Mouse (Mus musculus) stomach, embryonic 14.5 days (tissue): Measurements from ENCODE around the gene Herc4. TPM values are rescaled to one million over a fixed set of nuclear protein-coding genes. Genes with fewer than 3 reads are reported as not detected.
A peak's percentile ranks its signal among the peaks of the same experiment; 100 is the strongest.

Experiments
- ATAC-seq: fragments of 200-750 bp; cut with Nextera tagmentation; 2 replicates; pipeline ENCODE4 v1.8.0; 2017; ENCODE audit warnings: low read depth, moderate TSS enrichment; ENCODE audit not compliant: insufficient number of reproducible peaks, insufficient read depth, low FRiP score
- H3K27ac ChIP-seq: fragments of 300-500 bp; sonication (generic); 2 replicates; pipeline ENCODE4 v1.5.1; 2014; ENCODE audit warnings: mild to moderate bottlenecking, low read length, moderate library complexity, mixed read lengths
- H3K27me3 ChIP-seq: fragments of 300-500 bp; sonication (generic); 2 replicates; pipeline ENCODE4 v1.6.1; 2014; ENCODE audit warnings: low read length, control low read depth, mixed read lengths; ENCODE audit not compliant: control insufficient read depth, insufficient read depth
- H3K36me3 ChIP-seq: fragments of 300-500 bp; sonication (generic); 2 replicates; pipeline ENCODE4 v1.6.1; 2014; ENCODE audit warnings: mild to moderate bottlenecking, control low read depth, low read length, moderate library complexity, mixed read lengths; ENCODE audit not compliant: control insufficient read depth, insufficient read depth
- H3K4me1 ChIP-seq: fragments of 300-500 bp; sonication (generic); 2 replicates; pipeline ENCODE4 v1.6.1; 2014; ENCODE audit warnings: low read length, control low read depth, mixed read lengths; ENCODE audit not compliant: control insufficient read depth, insufficient read depth
- H3K4me2 ChIP-seq: fragments of 300-500 bp; sonication (generic); replicated peaks from 2 replicates; pipeline ENCODE4 v1.6.1; 2014; ENCODE audit warnings: low read depth, low read length, control low read depth
- H3K4me3 ChIP-seq: fragments of 300-500 bp; sonication (generic); 2 replicates; pipeline ENCODE4 v1.5.1; 2014; ENCODE audit warnings: low read depth, low read length, control low read depth
- H3K9ac ChIP-seq: fragments of 300-500 bp; sonication (generic); replicated peaks from 2 replicates; pipeline ENCODE4 v1.6.1; 2014; ENCODE audit warnings: low read depth, mild to moderate bottlenecking, control low read depth, low read length, moderate library complexity, mixed read lengths
- H3K9me3 ChIP-seq: fragments of 300-500 bp; sonication (generic); 2 replicates; pipeline ENCODE4 v1.6.1; 2016; ENCODE audit warnings: low read depth, low read length, control low read depth; ENCODE audit not compliant: control insufficient read depth
- WGBS: fragments of 180-500 bp; shearing (Covaris S2); extraction: QIAGEN DNeasy Blood & Tissue Kit; methylation state at CpG from one replicate; pipeline ENCODE4 v1.1.7; 2014; 5-methylcytosine and 5-hydroxymethylcytosine counted together
- polyA plus RNA-seq: library from polyadenylated mRNA; unstranded; fragments of >200 nt; fragmentation: Nextera tagmentation; extraction: Ambion mirVana; gene quantifications from 2 replicates; pipeline ENCODE4 v1.2.1, GENCODE M21; 2014

The Herc4 gene
- polyA plus RNA-seq, 1 experiment from 2014 or later = 49.1 TPM

GRCm38 (mm10) chr10:63308582-63309366 lies 65.2 kb downstream of the Herc4 start:
- no peak overlapping the region for H3K27ac ChIP-seq
- no peaks in the 10 kb centered on the region for H3K9me3 ChIP-seq
- ATAC-seq = peak; percentile 28; the same call in 1 of the 2 replicates
- WGBS = 41% methylated on average over 10 of the region's 10 CpGs
- H3K36me3 ChIP-seq = peaks cover 37% of the 10 kb centered on the region
- H3K27me3 ChIP-seq = no peaks in the 10 kb centered on the region
- H3K4me1 ChIP-seq = no peaks in the 10 kb centered on the region
- H3K9ac ChIP-seq = no peak overlapping the region
- H3K4me2 ChIP-seq = no peak overlapping the region
- no peak overlapping the region for H3K4me3 ChIP-seq

DNA sequence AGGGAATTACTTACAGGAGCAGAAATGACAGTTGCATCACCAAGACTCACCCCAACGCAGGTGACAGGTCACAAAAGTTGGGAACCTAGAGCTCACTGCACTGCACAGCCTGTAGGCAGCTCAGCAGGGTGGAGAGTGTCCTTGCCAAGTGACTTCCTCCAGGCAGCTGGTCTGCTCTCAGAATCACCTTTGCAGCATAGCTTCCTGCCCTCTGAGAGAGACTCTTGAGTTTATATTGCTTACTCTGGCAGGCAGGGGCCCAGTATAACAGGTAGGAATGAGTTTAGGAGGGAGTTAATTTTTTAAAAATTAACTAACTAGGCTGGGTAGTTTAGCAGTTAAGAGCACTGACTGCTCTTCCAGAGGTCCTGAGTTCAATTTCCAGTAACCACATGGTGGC lies 70.1 kb downstream of the Herc4 start:
- no peaks in the 10 kb centered on the region for H3K9me3 ChIP-seq
- H3K4me3 ChIP-seq = no peak overlapping the region
- no peak for ATAC-seq
- no peak overlapping the region for H3K9ac ChIP-seq
- 97% methylated on average over 1 of the region's 1 CpGs for WGBS
- no peak overlapping the region for H3K27ac ChIP-seq
- no peaks in the 10 kb centered on the region for H3K4me1 ChIP-seq
- H3K4me2 ChIP-seq = no peak overlapping the region
- no peaks in the 10 kb centered on the region for H3K27me3 ChIP-seq
- H3K36me3 ChIP-seq = peaks cover 55% of the 10 kb centered on the region

DNA sequence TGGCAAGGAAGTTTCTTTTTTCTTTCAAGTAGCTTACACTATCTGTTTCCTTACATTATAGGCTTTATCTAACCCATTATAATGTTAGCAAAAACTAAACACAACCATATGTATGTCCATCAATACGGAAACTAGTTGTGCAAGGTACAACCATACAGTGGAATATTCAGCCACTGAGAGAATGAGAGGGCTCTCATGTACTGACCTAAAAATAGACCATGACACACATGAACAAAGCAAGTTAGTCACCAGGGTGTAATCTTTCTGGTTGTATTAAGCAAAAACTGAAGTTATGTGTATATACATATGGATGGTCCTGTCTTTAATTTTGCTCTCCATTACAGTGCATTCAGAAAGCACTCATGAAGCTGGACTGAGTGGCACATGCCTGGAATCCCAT lies 83.5 kb downstream of the Herc4 start:
- H3K4me2 ChIP-seq = no peak overlapping the region
- no peak overlapping the region for H3K9ac ChIP-seq
- peaks cover 50% of the 10 kb centered on the region for H3K36me3 ChIP-seq
- WGBS = 92% methylated on average over 1 of the region's 1 CpGs
- no peak overlapping the region for H3K4me3 ChIP-seq
- H3K9me3 ChIP-seq = no peaks in the 10 kb centered on the region
- H3K27me3 ChIP-seq = no peaks in the 10 kb centered on the region
- no peaks in the 10 kb centered on the region for H3K4me1 ChIP-seq
- H3K27ac ChIP-seq = no peak overlapping the region
- no peak for ATAC-seq

- Histone ChIP-seq H3K36me3 (peaks cover 12% of the 10 kb centered on the region; the same call in 1 of the 2 replicates), H3K4me2 (peak overlapping the region; percentile 75), H3K27me3 (no peaks in the 10 kb centered on the region), H3K9ac (no peak overlapping the region), H3K9me3 (no peaks in the 10 kb centered on the region), H3K4me3 (peak overlapping the region; percentile 55), H3K27ac (no peak overlapping the region), H3K4me1 (peaks cover 11% of the 10 kb centered on the region; the same call in 1 of the 2 replicates)
- 53% methylated on average over 13 of the region's 13 CpGs for WGBS
- ATAC-seq = no peak
These were observed 93.3 kb downstream of the Herc4 start for GRCm38 (mm10) chr10:63336901-63337300.

DNA sequence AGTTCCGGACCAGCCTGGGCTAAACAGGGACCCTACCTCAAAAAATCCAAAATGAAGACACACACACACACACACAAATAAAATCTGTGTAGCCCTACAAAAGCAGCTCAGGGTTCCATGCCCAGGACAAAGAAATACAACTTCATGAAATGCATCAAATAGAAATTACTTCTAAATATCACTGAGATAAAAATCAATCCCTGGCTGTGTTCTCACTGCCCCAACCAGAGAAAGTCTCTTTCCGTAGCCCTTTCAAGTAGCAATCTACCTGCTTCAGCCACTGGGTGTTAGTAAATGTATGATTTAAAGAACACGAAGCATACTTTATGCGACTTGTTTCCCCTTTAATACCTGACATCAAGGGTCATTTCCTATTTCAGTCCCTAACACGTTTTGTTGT lies 93.7 kb downstream of the Herc4 start:
- Histone ChIP-seq H3K4me2 (peak overlapping the region; percentile 75), H3K27ac (no peak overlapping the region), H3K4me1 (peaks cover 11% of the 10 kb centered on the region; the same call in 1 of the 2 replicates), H3K9ac (no peak overlapping the region), H3K9me3 (no peaks in the 10 kb centered on the region), H3K4me3 (peak overlapping the region; percentile 55), H3K36me3 (peaks cover 12% of the 10 kb centered on the region; the same call in 1 of the 2 replicates), H3K27me3 (no peaks in the 10 kb centered on the region)
- ATAC-seq = no peak
- 24% methylated on average over 5 of the region's 5 CpGs for WGBS

- H3K4me3 ChIP-seq = peak overlapping the region; percentile 55
- H3K9ac ChIP-seq = peak overlapping the region; percentile 92
- ATAC-seq = peak; percentile 77
- peak overlapping the region; percentile 75 for H3K4me2 ChIP-seq
- H3K27me3 ChIP-seq = no peaks in the 10 kb centered on the region
- peak overlapping the region; percentile 84 for H3K27ac ChIP-seq
- no peaks in the 10 kb centered on the region for H3K9me3 ChIP-seq
- peaks cover 12% of the 10 kb centered on the region; the same call in 1 of the 2 replicates for H3K36me3 ChIP-seq
- peaks cover 11% of the 10 kb centered on the region; the same call in 1 of the 2 replicates for H3K4me1 ChIP-seq
- whole genome bisulfite sequencing = under 1% methylated on average over 96 of the region's 113 CpGs
These were observed 94.6 kb downstream of the Herc4 start for GRCm38 (mm10) chr10:63337951-63338836.

GRCm38 (mm10) chr10:63338914-63339643 lies 95.5 kb downstream of the Herc4 start:
- H3K4me1 ChIP-seq = peaks cover 11% of the 10 kb centered on the region; the same call in 1 of the 2 replicates
- peaks cover 9% of the 10 kb centered on the region; the same call in 1 of the 2 replicates for H3K36me3 ChIP-seq
- H3K27ac ChIP-seq = peak overlapping the region; percentile 84
- peak overlapping the region; percentile 75 for H3K4me2 ChIP-seq
- no peaks in the 10 kb centered on the region for H3K9me3 ChIP-seq
- H3K9ac ChIP-seq = peak overlapping the region; percentile 92
- WGBS = under 1% methylated on average over 42 of the region's 74 CpGs
- H3K4me3 ChIP-seq = peak overlapping the region; percentile 55
- peak; percentile 97 for ATAC-seq
- no peaks in the 10 kb centered on the region for H3K27me3 ChIP-seq

DNA sequence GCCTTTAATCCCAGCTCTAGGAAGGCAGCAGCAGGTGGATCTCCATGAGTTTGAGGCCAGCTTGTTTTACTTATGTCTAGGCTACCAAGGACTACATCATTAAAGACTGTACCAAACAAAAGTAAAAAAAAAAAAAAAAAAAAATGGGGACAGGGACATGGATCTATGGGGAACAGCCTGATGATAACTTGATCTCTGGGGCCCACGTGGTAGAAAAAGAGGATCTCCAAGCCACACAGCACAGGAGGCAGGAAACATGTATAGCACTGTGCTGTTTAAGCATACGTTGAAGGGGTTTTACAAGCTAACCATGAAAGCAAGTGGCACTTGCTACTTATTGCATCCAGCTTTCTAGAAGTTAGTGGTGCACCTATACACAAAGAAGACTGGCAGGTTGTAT lies 97.7 kb downstream of the Herc4 start:
- no peaks in the 10 kb centered on the region for H3K27me3 ChIP-seq
- H3K9ac ChIP-seq = no peak overlapping the region
- H3K4me1 ChIP-seq = peaks cover 11% of the 10 kb centered on the region; the same call in 1 of the 2 replicates
- 83% methylated on average over 2 of the region's 2 CpGs for WGBS
- H3K27ac ChIP-seq = no peak overlapping the region
- no peak overlapping the region for H3K4me2 ChIP-seq
- no peaks in the 10 kb centered on the region for H3K9me3 ChIP-seq
- ATAC-seq = no peak
- H3K4me3 ChIP-seq = no peak overlapping the region
- H3K36me3 ChIP-seq = no peaks in the 10 kb centered on the region
